Mouse (Mus musculus): ENCODE results near the gene Prr22.

- TF ChIP-seq CTCF (IDR thresholded peaks at IDR 0.05; ENCODE audit: extremely low read depth, insufficient read depth, insufficient read length, insufficient replicate concordance) (no peak), POLR2A (IDR thresholded peaks at IDR 0.05; ENCODE audit: low read depth, low read length) (no peak)
These were observed 42.9 kb upstream of the Prr22 start for GRCm38 (mm10) chr17:56727029-56727649.

Data from spleen, adult 2 months (tissue).